Mouse (Mus musculus) CH12.LX (cell line): ENCODE data around the gene Fosl1. TPM values are rescaled to one million over a fixed set of nuclear protein-coding genes. Genes with fewer than 3 reads are reported as not detected.

ENCODE experiments used
- DNase-seq: peaks from one replicate; pipeline ENCODE4 v3.0.0-alpha.2; 2013; ENCODE audit errors: extremely low read depth
- H3K27ac ChIP-seq: 2 replicates; pipeline ENCODE4 v1.5.1; 2012; ENCODE audit warnings: low read depth, mild to moderate bottlenecking, control low read depth, moderate library complexity; ENCODE audit not compliant: insufficient read depth
- H3K27me3 ChIP-seq: replicated peaks from 2 replicates; pipeline ENCODE3; 2012; ENCODE audit warnings: inconsistent platforms
- H3K36me3 ChIP-seq, 2 experiments: replicated peaks in 1 of 2; 2 replicates each; pipeline versions ENCODE3 to v1.6.1; 2012; ENCODE audit warnings: inconsistent platforms in 1 of 2, low read length in 1 of 2, mild to moderate bottlenecking in 1 of 2, mixed read lengths in 1 of 2, moderate library complexity in 1 of 2; ENCODE audit not compliant: control insufficient read depth in 1 of 2, insufficient read depth in 1 of 2
- H3K4me1 ChIP-seq, 2 experiments: 2 replicates each; pipeline ENCODE4 v1.6.1; 2012; ENCODE audit warnings: inconsistent platforms in 1 of 2, moderate library complexity in 1 of 2; ENCODE audit not compliant: insufficient read depth in 2 of 2, control insufficient read depth in 1 of 2
- H3K4me2 ChIP-seq: 2 replicates; pipeline ENCODE4 v1.6.1; 2012; ENCODE audit warnings: low read depth, mild to moderate bottlenecking, control low read depth; ENCODE audit not compliant: poor library complexity, insufficient read depth, severe bottlenecking
- H3K4me3 ChIP-seq, 3 experiments: fragments of 150-350 bp in 1 of 3; sonication (generic) in 1 of 3; replicated peaks in 1 of 3; 2 replicates each; pipeline versions ENCODE3 to v1.5.1; 2011 to 2012; ENCODE audit warnings: low read depth in 2 of 3, low read length in 2 of 3, mild to moderate bottlenecking in 2 of 3, moderate library complexity in 2 of 3, control low read depth in 1 of 3, improper control_type of control experiment in 1 of 3, inconsistent platforms in 1 of 3, mixed read lengths in 1 of 3; ENCODE audit not compliant: poor library complexity in 1 of 3
- H3K79me2 ChIP-seq: replicated peaks from 2 replicates; pipeline ENCODE4 v1.6.1; 2012; ENCODE audit warnings: mild to moderate bottlenecking, moderate library complexity; ENCODE audit not compliant: control insufficient read depth, poor library complexity, insufficient read depth, severe bottlenecking; ENCODE audit errors: extremely low read depth
- H3K9ac ChIP-seq: 2 replicates; pipeline ENCODE4 v1.6.1; 2012; ENCODE audit warnings: low read depth, mild to moderate bottlenecking, control low read depth, moderate library complexity; ENCODE audit not compliant: insufficient read depth
- H3K9me3 ChIP-seq: replicated peaks from 2 replicates; pipeline ENCODE3; 2012; ENCODE audit warnings: low read length, inconsistent platforms, mixed read lengths
- BHLHE40 ChIP-seq: IDR thresholded peaks from 2 replicates; pipeline ENCODE4 v1.6.1; 2011; ENCODE audit warnings: mild to moderate bottlenecking, low read depth, low read length, improper control_type of control experiment
- CHD2 ChIP-seq: IDR thresholded peaks from 2 replicates; pipeline ENCODE4 v1.6.1; 2011; ENCODE audit warnings: low read length, improper control_type of control experiment
- E2F4 ChIP-seq: IDR thresholded peaks from 2 replicates; pipeline ENCODE4 v1.6.1; 2011; ENCODE audit warnings: low read depth, low read length, improper control_type of control experiment; ENCODE audit not compliant: insufficient replicate concordance
- ETS1 ChIP-seq: conservative IDR thresholded peaks from 2 replicates; pipeline ENCODE4 v1.6.1; 2012; ENCODE audit warnings: low read depth, mild to moderate bottlenecking, inconsistent platforms, low read length, improper control_type of control experiment, moderate library complexity
- GABPA ChIP-seq: IDR thresholded peaks from 2 replicates; pipeline ENCODE4 v1.6.1; 2012; ENCODE audit warnings: low read depth, low read length, improper control_type of control experiment, inconsistent platforms; ENCODE audit not compliant: insufficient replicate concordance
- IRF4 ChIP-seq: IDR thresholded peaks from 2 replicates; pipeline ENCODE4 v1.6.1; 2014; ENCODE audit warnings: low read depth, mild to moderate bottlenecking, inconsistent platforms, low read length, improper control_type of control experiment
- JUN ChIP-seq: IDR thresholded peaks from 2 replicates; pipeline ENCODE4 v1.6.1; 2011; ENCODE audit warnings: low read depth, mild to moderate bottlenecking, low read length, improper control_type of control experiment, moderate library complexity; ENCODE audit not compliant: insufficient read depth
- MAX ChIP-seq: IDR thresholded peaks from 2 replicates; pipeline ENCODE4 v1.6.1; 2011; ENCODE audit warnings: low read length, improper control_type of control experiment
- MAZ ChIP-seq: IDR thresholded peaks from 2 replicates; pipeline ENCODE4 v1.6.1; 2012; ENCODE audit warnings: low read depth, mild to moderate bottlenecking, inconsistent platforms, low read length, improper control_type of control experiment, moderate library complexity
- MEF2A ChIP-seq: IDR thresholded peaks from 2 replicates; pipeline ENCODE4 v1.6.1; 2014; ENCODE audit warnings: low read depth, mild to moderate bottlenecking, inconsistent platforms, low read length, improper control_type of control experiment, borderline replicate concordance
- MXI1 ChIP-seq: IDR thresholded peaks from 2 replicates; pipeline ENCODE4 v1.6.1; 2011; ENCODE audit warnings: mild to moderate bottlenecking, low read depth, low read length, improper control_type of control experiment
- MYC ChIP-seq: IDR thresholded peaks from 2 replicates; pipeline ENCODE4 v1.6.1; 2011; ENCODE audit warnings: low read depth, mild to moderate bottlenecking, improper control_type of control experiment, low read length
- NELFE ChIP-seq: IDR thresholded peaks from 2 replicates; pipeline ENCODE4 v1.6.1; 2011; ENCODE audit warnings: low read depth, low read length, improper control_type of control experiment
- NRF1 ChIP-seq: IDR thresholded peaks from 2 replicates; pipeline ENCODE4 v1.6.1; 2014; ENCODE audit warnings: low read depth, mild to moderate bottlenecking, inconsistent platforms, low read length, improper control_type of control experiment, moderate library complexity
- PAX5 ChIP-seq: IDR thresholded peaks from 2 replicates; pipeline ENCODE4 v1.6.1; 2012; ENCODE audit warnings: low read length, inconsistent platforms, mixed read lengths
- RAD21 ChIP-seq: IDR thresholded peaks from 2 replicates; pipeline ENCODE4 v1.6.1; 2011; ENCODE audit warnings: low read depth, mild to moderate bottlenecking, low read length, improper control_type of control experiment, moderate library complexity
- SIN3A ChIP-seq: IDR thresholded peaks from 2 replicates; pipeline ENCODE4 v1.6.1; 2012; ENCODE audit warnings: low read length, improper control_type of control experiment, inconsistent platforms
- SMC3 ChIP-seq: IDR thresholded peaks from 2 replicates; pipeline ENCODE4 v1.6.1; 2011; ENCODE audit warnings: low read depth, low read length, improper control_type of control experiment
- TBP ChIP-seq: conservative IDR thresholded peaks from 2 replicates; pipeline ENCODE4 v1.6.1; 2011; ENCODE audit warnings: low read depth, low read length, improper control_type of control experiment
- UBTF ChIP-seq: IDR thresholded peaks from 2 replicates; pipeline ENCODE4 v1.6.1; 2012; ENCODE audit warnings: low read depth, mild to moderate bottlenecking, inconsistent platforms, low read length, improper control_type of control experiment, moderate library complexity
- USF1 ChIP-seq: IDR thresholded peaks from 2 replicates; pipeline ENCODE4 v1.6.1; 2014; ENCODE audit warnings: low read depth, mild to moderate bottlenecking, inconsistent platforms, low read length, improper control_type of control experiment
- ZC3H11A ChIP-seq: IDR thresholded peaks from 2 replicates; pipeline ENCODE4 v1.6.1; 2012; ENCODE audit warnings: low read depth, mild to moderate bottlenecking, inconsistent platforms, low read length, improper control_type of control experiment
- dilution Hi-C: fragments of 300-500 bp; cut with MboI; formaldehyde crosslinking; loops from 2 replicates; pipeline ENCODE4 v1.14.3; 2020; ENCODE audit warnings: low sequenced_read_pairs; ENCODE audit not compliant: extremely low pct_unique_long_range_greater_than_20kb, extremely low pct_ligation_motif_present
- in situ Hi-C: fragments of 300-500 bp; cut with MboI; formaldehyde crosslinking; loops from 3 replicates; pipeline ENCODE4 v1.14.3; 2019; ENCODE audit warnings: low sequenced_read_pairs, low pct_ligation_motif_present, low pct_unique_long_range_greater_than_20kb, mixed read lengths
- polyA plus RNA-seq: library from polyadenylated mRNA; unstranded; fragments of >175 nt; gene quantifications from 2 replicates; pipeline ENCODE4 v1.2.1, GENCODE M21; 2012; ENCODE audit warnings: low read depth; ENCODE audit not compliant: insufficient read length
- total RNA-seq, 2 experiments: library from RNA; depleted of rRNA; stranded (reverse); fragments of 300-350 nt in 1 of 2; fragments of >200 nt in 1 of 2; gene quantifications; 2 replicates each; pipeline ENCODE4 v1.2.3; 2012 to 2014

Gene Fosl1
- total and polyA plus RNA-seq, 3 experiments: not detected

DNA sequence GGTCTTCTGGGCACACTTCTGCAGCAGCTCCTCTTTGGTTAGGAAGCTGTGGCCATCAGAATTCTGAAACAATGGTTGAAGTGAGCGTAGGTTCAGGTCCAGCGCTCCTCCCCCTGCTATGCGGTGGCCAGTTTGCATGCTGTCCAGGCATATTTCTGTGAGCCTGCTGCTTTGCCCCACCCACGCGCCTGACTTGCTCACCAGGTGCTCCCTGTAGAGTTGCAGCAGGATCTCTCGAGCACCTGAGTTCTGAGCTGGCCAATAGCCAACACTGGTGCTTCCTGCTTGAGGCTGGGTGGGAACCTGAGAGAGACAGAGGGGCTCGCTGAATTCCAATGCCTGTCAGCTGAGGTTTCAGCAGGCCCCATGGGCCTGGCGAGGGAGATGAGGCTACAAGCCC lies 38.9 kb downstream of the Fosl1 start:
- H3K4me3 ChIP-seq: no peak overlapping the region
- H3K9me3 ChIP-seq: no peaks in the 10 kb centered on the region
- no peak overlapping the region for H3K4me2 ChIP-seq
- TF ChIP-seq GABPA (no peak), SMC3 (no peak), RAD21 (no peak), NELFE (no peak), CHD2 (no peak), MXI1 (no peak), PAX5 (no peak), ETS1 (no peak), UBTF (no peak), MYC (no peak), USF1 (no peak)
- no peaks in the 10 kb centered on the region for H3K79me2 ChIP-seq
- H3K4me1 ChIP-seq: peaks cover 2 to 21% of the 10 kb centered on the region in 2 experiments; a peak in 2 of 4 replicates
- in situ Hi-C loops (no loop called here), dilution Hi-C loops (no loop called here)
- DNase-seq: no peak
- H3K27me3 ChIP-seq: no peaks in the 10 kb centered on the region
- no peak overlapping the region for H3K9ac ChIP-seq
- H3K27ac ChIP-seq: no peak overlapping the region
- H3K36me3 ChIP-seq: peaks cover 29 to 52% of the 10 kb centered on the region in 2 experiments

DNA sequence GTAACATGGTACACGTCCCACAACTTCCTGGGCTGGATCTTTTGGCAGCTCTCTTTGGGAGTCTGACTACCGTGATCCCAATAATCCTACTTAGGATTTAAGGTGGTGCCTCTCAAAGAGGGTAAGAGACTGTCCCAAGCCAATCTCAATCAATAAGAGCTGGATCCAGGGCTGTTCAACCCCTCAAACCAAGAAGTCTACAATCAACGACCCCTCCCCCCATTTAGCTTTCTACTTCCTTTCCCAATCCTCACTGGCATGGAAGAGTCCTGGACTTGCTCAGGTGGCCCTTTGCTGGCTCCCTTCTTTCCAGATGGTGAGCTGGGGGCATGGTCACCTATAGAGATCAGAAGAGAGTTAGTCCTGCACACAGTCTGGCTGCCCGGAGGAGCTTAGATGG lies 39.4 kb downstream of the Fosl1 start:
- no peak overlapping the region for H3K4me3 ChIP-seq
- no peak for DNase-seq
- no peaks in the 10 kb centered on the region for H3K27me3 ChIP-seq
- no peak for TF ChIP-seq SMC3
- TF ChIP-seq MAZ: no peak
- no peak for TF ChIP-seq MAX
- no peak for TF ChIP-seq RAD21
- no peak for TF ChIP-seq E2F4
- TF ChIP-seq TBP: no peak
- TF ChIP-seq JUN: no peak
- no peak for TF ChIP-seq SIN3A
- no peak for TF ChIP-seq BHLHE40
- TF ChIP-seq MEF2A: no peak
- no peak for TF ChIP-seq NELFE
- TF ChIP-seq IRF4: no peak
- no peak for TF ChIP-seq NRF1
- no peak for TF ChIP-seq ZC3H11A
- no peak for TF ChIP-seq ETS1
- in situ Hi-C loops: no loop called here
- peaks cover 29 to 48% of the 10 kb centered on the region in 2 experiments for H3K36me3 ChIP-seq
- H3K9me3 ChIP-seq: no peaks in the 10 kb centered on the region
- H3K9ac ChIP-seq: no peak overlapping the region; the same call in 1 of the 2 replicates
- H3K27ac ChIP-seq: no peak overlapping the region
- H3K79me2 ChIP-seq: peaks cover 4% of the 10 kb centered on the region
- no peak overlapping the region for H3K4me2 ChIP-seq
- peaks cover 2 to 21% of the 10 kb centered on the region in 2 experiments; a peak in 2 of 4 replicates for H3K4me1 ChIP-seq
- dilution Hi-C loops: no loop called here
